Mouse (Mus musculus) hematopoietic stem cell, adult 5-6 weeks (primary cell): ENCODE results near the gene Nr0b1. TPM values are rescaled to one million over a fixed set of nuclear protein-coding genes. Genes with fewer than 3 reads are reported as not detected.

Source experiments
- ATAC-seq, 2 experiments: fragments of 125-278 bp in 1 of 2; replicated peaks in 1 of 2; 2 replicates each; pipeline ENCODE4 v1.8.0; 2016 to 2017; ENCODE audit warnings: inconsistent platforms in 2 of 2, mild to moderate bottlenecking in 2 of 2, moderate number of reproducible peaks in 2 of 2, low read depth in 1 of 2, moderate TSS enrichment in 1 of 2; ENCODE audit not compliant: low FRiP score in 2 of 2, poor library complexity in 2 of 2, severe bottlenecking in 2 of 2, insufficient read depth in 1 of 2, low TSS enrichment in 1 of 2
- total RNA-seq: library from RNA; stranded (forward); fragments of 172-1452, 232-1000 nt; gene quantifications from 2 replicates; pipeline ENCODE4 v1.2.3, GENCODE M21; 2017

The Nr0b1 gene
- total RNA-seq: not detected in 2 replicates

- no peak for ATAC-seq
These were observed at the start of gene Nr0b1 for GRCm38 (mm10) chrX:86191614-86192419. Gene Nr0b1, plus strand, starts transcription at chrX:86191764.

DNA sequence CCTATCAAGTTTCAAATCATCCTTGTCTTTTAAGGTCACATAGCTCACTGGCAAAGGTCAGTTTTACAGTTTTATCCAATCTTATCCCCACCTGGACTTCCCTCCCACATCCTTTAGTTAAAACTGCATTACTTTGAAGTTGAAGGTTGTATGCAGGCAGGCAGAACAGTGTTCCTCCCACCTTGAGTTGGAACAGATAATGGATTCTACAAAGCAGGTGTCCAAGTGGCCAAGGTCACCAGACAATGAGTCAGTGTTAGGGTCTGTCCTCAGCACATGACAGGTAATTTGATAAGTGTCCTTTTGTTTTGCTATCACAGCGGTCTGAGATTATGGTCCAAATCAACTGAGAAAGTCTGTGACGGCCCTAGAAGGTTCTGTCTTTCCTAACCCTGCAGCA, 4.3 kb upstream of the Nr0b1 start:
- ATAC-seq: no peak

GRCm38 (mm10) chrX:86192420-86192994, 943 bp downstream of the Nr0b1 start:
- no peak for ATAC-seq

- ATAC-seq: no peak
These were observed 1.8 kb downstream of the Nr0b1 start for GRCm38 (mm10) chrX:86193386-86193785.

- no peak for ATAC-seq
These were observed 45.7 kb downstream of the Nr0b1 start for GRCm38 (mm10) chrX:86237246-86237645.

Other genes with a start within 250 kb of the Nr0b1 start
- not detected in 2 replicates for gene Samt3, start 147.6 kb upstream of the Nr0b1 start, total RNA-seq
- not detected in 2 replicates for gene Mageb4, start 113.3 kb downstream of the Nr0b1 start, total RNA-seq